Mouse (Mus musculus) layer of hippocampus, adult 11-12 months (tissue): ENCODE results near the gene Intu.
A peak's percentile ranks its signal among the peaks of the same experiment; 100 is the strongest.

Experiments
- DNase-seq: peaks from one replicate; pipeline ENCODE4 v3.0.0; 2022; ENCODE audit warnings: low spot score

Gene Intu

DNA sequence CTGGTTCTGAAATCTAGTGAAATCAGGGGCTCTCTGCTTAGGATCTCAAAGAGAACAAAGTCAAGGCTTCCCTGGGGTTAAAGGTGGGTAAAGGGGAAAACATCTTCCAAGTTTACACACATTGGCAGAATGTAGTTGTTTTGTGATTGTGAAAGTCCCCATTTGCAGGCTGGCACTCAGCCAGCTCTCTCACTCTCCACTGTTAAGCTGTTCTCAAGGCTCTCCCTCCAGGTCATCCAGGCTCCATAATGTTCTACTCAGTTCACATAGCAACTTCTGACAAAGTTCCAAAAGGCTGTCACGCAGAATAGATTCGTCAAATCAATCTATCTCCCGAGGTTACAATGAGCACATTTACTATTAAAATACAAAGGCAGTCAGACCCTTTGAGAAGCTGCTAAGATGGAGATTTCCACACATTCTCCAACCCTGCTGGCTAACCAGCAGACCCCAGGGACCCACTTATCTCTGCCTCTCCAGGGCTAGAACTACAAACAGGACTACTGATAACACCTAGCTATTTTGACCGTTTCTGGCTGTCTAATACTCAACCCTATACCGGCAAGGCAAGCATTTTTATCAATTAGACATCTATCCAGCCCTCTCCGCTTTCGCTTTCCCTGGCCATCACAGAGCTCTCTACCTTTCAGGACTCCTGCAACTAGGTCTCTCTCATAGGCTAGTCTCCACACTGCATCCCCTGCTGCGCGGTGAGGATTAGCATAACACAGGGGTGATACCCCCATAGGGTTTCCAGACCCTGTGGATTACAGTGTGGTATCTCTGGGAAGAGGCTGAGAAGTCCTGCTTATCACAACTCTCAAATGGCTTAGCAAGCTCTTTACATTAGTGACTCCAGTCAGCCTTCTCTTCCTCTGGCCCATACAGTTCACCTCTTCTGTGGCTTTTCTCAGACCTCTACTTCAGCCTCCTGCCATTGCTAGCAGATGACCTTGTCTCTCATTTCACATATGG, 2.8 kb upstream of the Intu start:
- no peak for DNase-seq

GRCm38 (mm10) chr3:40528958-40529357, 2.1 kb upstream of the Intu start:
- no peak for DNase-seq

DNA sequence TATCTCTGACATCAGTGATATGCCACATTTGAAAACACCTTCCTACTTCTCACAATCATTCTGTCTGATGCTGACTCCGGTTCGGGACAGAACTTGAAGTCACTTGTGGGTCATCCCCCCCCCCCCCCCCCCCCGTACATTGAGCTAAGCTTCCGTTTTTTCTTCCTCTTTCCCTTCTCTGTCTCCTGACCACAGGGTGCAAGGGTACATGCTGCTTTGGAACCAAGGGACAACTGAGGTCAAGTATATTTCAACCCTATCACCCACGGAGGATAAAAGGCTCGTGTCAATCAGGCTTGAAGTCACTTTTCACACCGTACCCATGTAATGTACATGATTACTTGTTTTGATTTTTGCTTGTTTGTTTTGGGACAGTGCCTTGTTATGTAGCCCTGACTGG, 241 bp upstream of the Intu start:
- DNase-seq: no peak

DNA sequence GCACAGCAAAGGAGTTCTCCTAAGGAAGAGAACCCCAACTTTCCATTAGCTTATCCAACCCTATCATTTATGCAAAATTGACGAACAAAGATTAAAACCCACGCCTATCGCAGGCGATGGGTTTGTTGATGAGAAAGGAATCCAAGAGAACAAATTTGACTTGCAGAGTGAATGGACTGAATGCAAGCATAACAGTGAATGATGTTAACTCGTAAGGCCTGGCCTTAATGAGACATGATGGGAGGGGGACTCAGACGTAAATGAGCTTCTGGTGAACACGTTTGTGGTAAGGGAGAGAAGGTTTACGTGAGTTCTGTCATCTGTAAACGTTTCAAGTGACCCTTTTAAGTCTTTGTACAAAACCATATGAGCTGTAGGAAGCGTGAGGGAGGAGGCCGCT, 1.2 kb downstream of the Intu start:
- DNase-seq: no peak

GRCm38 (mm10) chr3:40534141-40534540, 3.1 kb downstream of the Intu start:
- no peak for DNase-seq

DNA sequence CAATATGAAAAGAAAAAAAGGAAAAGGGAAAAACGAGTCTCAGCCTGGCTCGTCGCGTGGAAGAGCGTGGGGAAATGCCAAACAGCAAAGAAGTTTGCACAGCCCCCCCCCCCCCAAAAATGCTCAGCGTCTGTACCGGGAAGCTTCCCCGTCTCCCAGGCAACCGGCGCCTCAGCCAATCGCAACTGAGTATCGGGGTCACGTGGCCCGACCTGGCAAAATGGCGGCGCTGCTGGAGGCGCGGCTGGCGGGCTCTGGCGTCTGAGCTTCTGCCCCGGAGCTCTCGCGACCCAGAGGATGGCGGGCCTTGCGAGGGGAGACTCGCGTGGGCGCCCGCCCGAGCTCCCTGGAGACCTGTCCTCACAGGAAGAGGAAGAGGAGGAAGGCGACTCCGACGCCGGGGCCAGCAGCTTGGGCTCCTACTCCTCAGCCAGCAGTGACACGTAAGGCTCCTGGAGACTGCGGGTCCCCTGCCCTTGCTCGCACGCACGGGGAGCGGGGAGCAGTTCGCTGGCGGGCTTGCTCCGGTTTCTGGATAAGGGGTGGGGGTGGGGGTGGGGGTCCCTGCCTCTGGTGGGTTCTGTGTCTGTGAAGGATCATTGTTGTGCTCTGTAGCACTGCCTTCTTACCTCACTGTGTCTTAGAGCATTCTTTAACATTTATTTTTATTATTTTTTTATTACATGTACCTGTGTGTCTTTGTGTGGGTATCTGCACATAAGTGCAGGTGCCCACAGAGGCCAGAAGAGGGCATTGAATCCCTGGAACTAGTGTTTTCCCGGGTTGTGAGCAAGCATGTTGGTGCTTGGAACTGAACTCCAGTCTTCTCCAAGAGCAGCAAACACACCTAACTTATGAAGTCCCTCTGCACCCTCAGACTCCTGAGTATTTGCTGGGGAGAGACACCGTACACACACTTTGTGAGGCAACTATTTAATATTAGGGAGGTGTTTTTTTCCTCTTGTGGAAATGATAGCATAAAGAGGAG, 9.8 kb downstream of the Intu start:
- DNase-seq: peak; percentile 90

DNA sequence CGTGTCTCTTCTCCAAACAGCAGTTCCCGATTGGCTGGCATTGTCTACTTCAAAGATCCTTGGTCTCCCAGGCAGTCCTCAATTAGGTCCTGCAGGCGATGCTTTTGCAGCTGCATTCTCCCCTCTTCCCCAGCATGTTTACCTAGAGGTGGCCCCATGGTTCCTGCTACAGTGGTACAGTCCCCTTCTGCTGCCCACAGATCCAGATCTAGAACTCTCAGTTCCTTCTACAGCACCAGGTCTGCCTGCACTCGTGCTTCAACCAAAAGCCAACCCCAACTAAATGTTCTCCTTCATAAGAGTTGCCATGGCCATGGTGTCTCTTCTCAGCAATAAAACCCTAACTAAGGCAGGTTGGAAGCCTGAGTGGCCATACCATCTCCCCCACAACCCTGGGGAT, 15.5 kb downstream of the Intu start:
- DNase-seq: no peak

DNA sequence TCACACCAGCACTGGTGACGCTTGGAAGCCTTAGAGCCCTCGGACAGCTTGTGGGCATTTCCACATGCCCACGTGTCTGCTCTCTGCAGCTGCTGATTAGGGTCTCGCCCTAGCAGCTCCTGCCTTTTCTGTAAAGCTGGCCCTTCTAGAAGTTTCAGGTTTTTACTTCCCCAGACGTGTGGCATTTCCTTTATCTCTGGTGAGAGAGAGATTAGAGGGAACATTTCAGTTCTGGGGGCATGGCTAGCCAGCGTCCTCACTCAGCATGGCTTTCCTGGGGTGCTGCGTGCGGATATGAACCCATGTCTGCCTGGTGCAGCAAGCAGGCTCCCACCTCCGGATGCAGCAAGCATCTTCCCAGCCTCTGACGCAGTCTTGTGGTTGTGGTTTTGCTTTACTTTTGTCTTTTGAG, 121.9 kb downstream of the Intu start:
- DNase-seq: no peak

GRCm38 (mm10) chr3:40653582-40653981, 122.5 kb downstream of the Intu start:
- no peak for DNase-seq

- no peak for DNase-seq
These were observed 122.9 kb downstream of the Intu start for GRCm38 (mm10) chr3:40654028-40654427.

DNA sequence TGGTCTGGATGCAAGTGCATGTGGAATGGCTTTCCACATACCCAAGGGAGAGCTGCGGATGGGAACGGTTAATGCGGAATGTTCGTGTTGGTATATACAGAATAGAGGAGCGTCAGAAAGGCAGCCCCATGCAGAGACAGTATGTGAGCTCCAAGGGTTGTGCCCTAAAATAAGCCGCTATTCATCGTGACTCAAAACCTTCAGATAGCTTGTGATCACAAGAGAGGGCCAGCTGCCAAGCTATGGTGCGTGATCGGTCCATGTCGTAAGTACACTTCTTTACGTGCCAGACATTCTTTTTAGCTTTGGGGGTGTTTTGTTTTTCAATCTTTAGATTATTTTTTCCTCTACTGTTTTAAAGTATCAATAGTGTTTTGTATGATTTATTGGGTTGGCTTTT, 124.5 kb downstream of the Intu start:
- DNase-seq: no peak

DNA sequence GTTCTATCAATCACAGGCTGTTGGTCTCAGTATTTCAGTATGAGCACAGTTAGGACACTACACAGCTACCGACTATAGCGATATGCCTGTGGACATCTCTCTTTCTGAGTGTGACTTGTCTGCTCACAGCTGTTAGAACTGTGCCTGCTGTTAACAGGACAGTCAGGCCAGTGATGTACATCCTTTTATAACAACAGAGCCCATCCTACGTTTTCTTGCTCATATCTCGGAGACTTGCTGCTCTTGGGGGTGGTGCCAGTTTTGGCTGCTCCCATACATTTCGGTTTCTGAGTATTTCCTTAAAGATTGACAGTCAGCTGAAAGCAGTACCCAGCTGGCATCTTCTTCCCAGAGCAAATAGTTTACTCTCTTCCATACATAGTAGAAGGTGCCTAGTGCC, 125.3 kb downstream of the Intu start:
- no peak for DNase-seq

DNA sequence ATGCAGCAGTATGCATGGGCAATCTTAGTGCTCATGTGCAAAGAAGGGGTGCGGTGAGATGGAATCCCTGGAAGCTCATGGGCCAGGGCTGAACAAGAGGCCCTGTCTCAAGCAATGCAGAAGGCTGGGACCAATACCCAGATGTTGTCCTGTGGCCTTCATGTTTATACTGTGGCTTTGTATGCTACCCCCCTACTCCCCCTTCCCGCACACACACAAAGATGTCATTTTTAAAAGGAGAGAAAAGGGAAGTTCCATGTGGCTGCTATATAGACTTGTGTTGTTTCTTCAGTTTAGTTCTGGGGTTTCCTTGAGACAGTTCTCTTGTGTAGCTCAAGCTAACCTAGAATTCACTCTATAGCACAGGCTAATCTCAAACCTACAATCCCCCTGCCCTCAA, 129.1 kb downstream of the Intu start:
- no peak for DNase-seq

DNA sequence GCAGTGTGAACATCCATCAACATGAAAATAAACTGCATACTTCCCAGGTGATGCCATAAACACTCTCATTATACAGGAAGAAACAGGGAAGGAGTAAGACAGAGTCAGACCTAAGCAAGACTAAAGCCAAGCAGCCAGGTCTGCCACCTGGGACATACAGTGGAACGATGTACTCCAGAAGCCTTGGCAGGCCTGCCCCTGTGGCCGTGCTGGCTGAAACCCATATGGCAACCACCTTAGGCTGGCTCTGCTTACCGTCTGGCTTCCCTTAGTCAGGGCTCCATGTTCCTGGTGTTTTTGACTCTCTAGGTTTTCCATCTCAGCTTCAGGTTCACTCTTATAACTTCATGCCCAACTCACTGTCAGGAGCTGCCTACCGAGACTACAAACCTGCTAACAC, 135.0 kb downstream of the Intu start:
- no peak for DNase-seq

- peak; percentile 19 for DNase-seq
These were observed 136.0 kb downstream of the Intu start for GRCm38 (mm10) chr3:40666861-40667719.

DNA sequence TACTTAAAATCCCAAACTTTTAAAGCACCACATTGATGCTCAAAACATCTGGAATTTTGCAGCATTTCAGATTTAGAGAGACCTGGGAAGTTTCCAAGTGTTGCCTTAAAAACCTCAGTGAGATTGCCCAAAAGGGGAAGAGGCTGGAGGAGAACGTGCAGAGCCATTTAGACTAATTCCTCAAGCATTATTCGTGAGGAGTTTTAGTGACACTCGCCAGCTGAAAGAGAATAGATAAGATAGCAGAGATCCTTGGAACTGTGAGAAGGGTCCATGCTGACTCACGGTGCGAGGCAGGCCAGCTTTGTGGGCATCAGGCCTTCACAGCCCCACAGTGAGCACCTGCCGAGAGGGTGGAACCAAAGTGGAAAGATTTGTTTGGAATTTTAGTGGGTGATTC, 137.8 kb downstream of the Intu start:
- no peak for DNase-seq

GRCm38 (mm10) chr3:40669395-40669794, 138.3 kb downstream of the Intu start:
- no peak for DNase-seq

DNA sequence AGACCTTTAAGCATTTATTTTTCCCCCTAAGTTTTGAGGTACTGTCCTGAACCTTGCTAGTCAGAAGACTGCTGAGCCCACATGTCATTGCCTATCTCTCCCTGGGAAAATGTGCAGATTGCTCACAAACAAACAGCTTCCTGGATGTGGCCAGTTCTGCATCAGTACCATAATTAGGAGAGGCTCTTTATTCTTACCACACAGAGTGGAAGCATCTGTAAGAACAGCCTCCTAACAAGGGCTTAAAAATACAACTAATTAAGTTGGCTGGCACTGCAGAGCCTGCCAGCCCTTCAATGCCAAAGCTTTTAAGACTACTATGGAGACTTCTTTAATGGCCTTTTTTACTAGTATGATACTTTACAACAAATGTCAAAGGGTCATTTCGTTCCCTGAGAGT, 142.4 kb downstream of the Intu start:
- no peak for DNase-seq

DNA sequence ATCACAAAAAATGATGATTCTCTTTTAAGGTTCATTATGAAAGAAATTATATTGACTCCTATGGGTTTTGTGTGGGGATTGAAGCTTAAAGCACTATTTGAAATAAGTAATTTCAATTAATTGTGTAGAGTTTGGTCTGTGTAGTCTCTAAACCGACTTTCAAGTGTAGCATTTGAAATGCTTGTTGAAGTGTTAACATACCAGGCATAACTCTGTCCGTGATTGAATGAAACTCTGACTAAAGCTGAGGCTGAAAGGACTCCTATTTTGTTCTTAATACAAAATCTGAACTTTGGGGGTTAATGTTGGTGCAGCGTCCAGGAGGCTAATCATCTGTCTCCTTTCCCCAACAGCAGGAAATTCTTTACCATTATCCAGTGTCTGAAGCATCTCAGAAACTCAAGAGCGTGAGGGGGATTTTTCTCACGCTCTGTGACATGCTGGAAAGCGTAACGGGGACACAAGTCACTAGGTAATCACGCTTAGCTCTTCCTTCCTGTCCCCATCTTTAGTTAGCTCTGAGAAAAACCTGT, 143.9 kb downstream of the Intu start:
- no peak for DNase-seq

DNA sequence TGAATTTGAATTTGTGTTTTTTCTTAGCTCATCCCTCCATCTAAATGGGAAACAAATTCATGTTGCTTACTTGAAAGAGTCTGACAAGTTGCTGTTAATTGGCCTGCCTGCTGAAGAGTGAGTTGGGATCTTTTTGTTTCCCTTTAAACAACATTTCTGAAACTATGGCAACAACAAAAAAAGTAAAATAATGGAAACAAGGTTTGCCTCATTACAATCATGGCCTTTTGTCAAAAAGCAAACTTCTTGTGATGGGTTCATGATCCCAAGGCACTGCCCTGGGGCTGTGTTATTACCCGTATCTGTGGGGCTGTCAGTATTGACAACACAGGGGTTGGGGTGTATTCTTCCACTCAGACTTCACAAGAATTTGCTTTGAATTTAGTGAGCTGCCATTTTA, 147.8 kb downstream of the Intu start:
- no peak for DNase-seq

GRCm38 (mm10) chr3:40682404-40682803, 151.3 kb downstream of the Intu start:
- no peak for DNase-seq

GRCm38 (mm10) chr3:40683171-40683570, 152.1 kb downstream of the Intu start:
- DNase-seq: no peak
